ENCODE assay signal across 9 mouse cellular contexts in genomic region chr10:79840091-79840490, GRCm38 (mm10). TPM values are rescaled to one million over a fixed set of nuclear protein-coding genes. Genes with fewer than 3 reads are reported as not detected.
DNase-seq lines count a peak whose midpoint lies in the region; ATAC-seq and TF ChIP-seq lines count a peak whose summit lies in the region.
"Had no signal": no experiment of that assay in that cellular context is flagged by ENCODE, and none has a peak within 500 bp of the region (broad histone marks: within the 10 kb centered on the region; RNA-seq: fewer than 3 reads in every experiment).

No protein-coding gene starts in this region.

- no peak overlapping the region for H3K4me3 ChIP-seq in lung, embryonic 16.5 days (ENCODE audit: low read length)
- no peak overlapping the region for H3K4me3 ChIP-seq in intestine, postnatal 0 days (ENCODE audit: low read depth, low read length)
- 0 out of 2 replicates have a peak overlapping the region, but pooled peaks have one; percentile 30 for H3K4me3 ChIP-seq in stomach, embryonic 14.5 days (ENCODE audit: low read depth, low read length)

- H3K9me3 ChIP-seq in lung, embryonic 16.5 days (ENCODE audit: control insufficient read depth, low read length) = no peaks in the 10 kb centered on the region
- no peaks in the 10 kb centered on the region for H3K9me3 ChIP-seq in intestine, postnatal 0 days (ENCODE audit: control insufficient read depth)
- H3K9me3 ChIP-seq in stomach, embryonic 14.5 days (ENCODE audit: control insufficient read depth, low read depth, low read length) = no peaks in the 10 kb centered on the region

- ATAC-seq in lung, embryonic 16.5 days (ENCODE audit: low read depth) = no peak
- ATAC-seq in intestine, postnatal 0 days = no peak
- ATAC-seq in stomach, embryonic 14.5 days (ENCODE audit: insufficient number of reproducible peaks, insufficient read depth, low FRiP score, low read depth) = no peak

- H3K4me2 ChIP-seq in lung, embryonic 16.5 days (ENCODE audit: low read depth, low read length) = 0 out of 2 replicates have a peak overlapping the region, but pooled peaks have one; percentile 78
- no peak overlapping the region; the same call in 1 of the 2 replicates for H3K4me2 ChIP-seq in intestine, postnatal 0 days (replicated peaks; ENCODE audit: low read depth)
- H3K4me2 ChIP-seq in stomach, embryonic 14.5 days (replicated peaks; ENCODE audit: low read depth, low read length) = peak overlapping the region; percentile 84; the same call in 1 of the 2 replicates

- H3K9ac ChIP-seq in lung, embryonic 16.5 days (ENCODE audit: low read length) = no peak overlapping the region; the same call in 1 of the 2 replicates
- no peak overlapping the region for H3K9ac ChIP-seq in intestine, postnatal 0 days (ENCODE audit: low read depth, low read length)
- H3K9ac ChIP-seq in stomach, embryonic 14.5 days (replicated peaks; ENCODE audit: low read depth, low read length) = no peak overlapping the region

- DNase-seq in heart, adult 11 months = peak; percentile 91
- DNase-seq in heart, adult 9 months (ENCODE audit: low spot score in 2 of 2) = no peak
- DNase-seq in lung, postnatal 36 days = no peak
- DNase-seq in ovary, adult 18-20 months (ENCODE audit: low spot score) = no peak
- no peak for DNase-seq in right cerebral cortex, adult 2 months (ENCODE audit: low spot score in 2 of 2)

- WGBS in lung, embryonic 16.5 days = 90% methylated on average over 3 of the region's 3 CpGs
- 91% methylated on average over 3 of the region's 3 CpGs for WGBS in intestine, postnatal 0 days
- WGBS in stomach, embryonic 14.5 days = 89% methylated on average over 3 of the region's 3 CpGs

- H3K27me3 ChIP-seq in lung, embryonic 16.5 days (ENCODE audit: control insufficient read depth, insufficient read depth, low read depth, low read length) = no peaks in the 10 kb centered on the region
- no peaks in the 10 kb centered on the region for H3K27me3 ChIP-seq in intestine, postnatal 0 days (replicated peaks; ENCODE audit: control insufficient read depth, insufficient read depth, low read length)
- H3K27me3 ChIP-seq in stomach, embryonic 14.5 days (ENCODE audit: control insufficient read depth, insufficient read depth, low read length) = no peaks in the 10 kb centered on the region

- no peak for TF ChIP-seq CTCF in intestine, postnatal 0 days (IDR thresholded peaks at IDR 0.05; ENCODE audit: low read depth)

- H3K27ac ChIP-seq in lung, embryonic 16.5 days (ENCODE audit: low read length) = peak overlapping the region; percentile 98
- peak overlapping the region; percentile 80 for H3K27ac ChIP-seq in intestine, postnatal 0 days (ENCODE audit: low read depth, low read length)
- peak overlapping the region; percentile 91 for H3K27ac ChIP-seq in stomach, embryonic 14.5 days (ENCODE audit: low read length)

- H3K36me3 ChIP-seq in lung, embryonic 16.5 days (ENCODE audit: control insufficient read depth, insufficient read depth, low read length) = no peaks in the 10 kb centered on the region
- no peaks in the 10 kb centered on the region for H3K36me3 ChIP-seq in intestine, postnatal 0 days (ENCODE audit: control insufficient read depth, insufficient read depth)
- H3K36me3 ChIP-seq in stomach, embryonic 14.5 days (ENCODE audit: control insufficient read depth, insufficient read depth, low read length) = no peaks in the 10 kb centered on the region

- H3K4me1 ChIP-seq in lung, embryonic 16.5 days (replicated peaks; ENCODE audit: control insufficient read depth, insufficient read depth, low read length) = peaks cover 23% of the 10 kb centered on the region
- H3K4me1 ChIP-seq in intestine, postnatal 0 days (replicated peaks; ENCODE audit: control insufficient read depth, insufficient read depth, low read length) = no peaks in the 10 kb centered on the region
- H3K4me1 ChIP-seq in stomach, embryonic 14.5 days (ENCODE audit: control insufficient read depth, insufficient read depth, low read length) = peaks cover 27% of the 10 kb centered on the region; the same call in 1 of the 2 replicates

RNA-seq across cellular contexts. Expression of gene Ptbp1, which starts 14.1 kb away (rescaled TPM):
- 344 and 371 TPM in 2 replicates for polyA plus RNA-seq in lung, embryonic 16.5 days (2015; fragmentation: Nextera tagmentation; extraction: Ambion mirVana)
- polyA plus RNA-seq in intestine, postnatal 0 days (2015; fragmentation: Nextera tagmentation; extraction: Ambion mirVana) = 86.9 and 92.2 TPM in 2 replicates
- polyA plus RNA-seq in stomach, embryonic 14.5 days (2014; fragmentation: Nextera tagmentation; extraction: Ambion mirVana) = 237 and 275 TPM in 2 replicates

RNA-seq across cellular contexts. Expression of gene Misp, which starts 19.3 kb away (rescaled TPM):
- 10.6 and 13.5 TPM in 2 replicates for polyA plus RNA-seq in lung, embryonic 16.5 days (2015; fragmentation: Nextera tagmentation; extraction: Ambion mirVana)
- polyA plus RNA-seq in intestine, postnatal 0 days (2015; fragmentation: Nextera tagmentation; extraction: Ambion mirVana) = 254 and 255 TPM in 2 replicates
- polyA plus RNA-seq in stomach, embryonic 14.5 days (2014; fragmentation: Nextera tagmentation; extraction: Ambion mirVana) = 27.6 and 33.1 TPM in 2 replicates
- polyA plus RNA-seq: erythroblast, embryonic 14.5 days had no signal

RNA-seq across cellular contexts. Expression of gene Prtn3, which starts 34.2 kb away (rescaled TPM):
- 3.0 and 4.0 TPM in 2 replicates for polyA plus RNA-seq in lung, embryonic 16.5 days (2015; fragmentation: Nextera tagmentation; extraction: Ambion mirVana)
- 1.1 TPM in 2 replicates for polyA plus RNA-seq in intestine, postnatal 0 days (2015; fragmentation: Nextera tagmentation; extraction: Ambion mirVana)
- polyA plus RNA-seq in stomach, embryonic 14.5 days (2014; fragmentation: Nextera tagmentation; extraction: Ambion mirVana) = 2.9 and 5.6 TPM in 2 replicates

RNA-seq across cellular contexts. Expression of gene Plppr3, which starts 34.3 kb away (rescaled TPM):
- 22.6 and 26.4 TPM in 2 replicates for polyA plus RNA-seq in lung, embryonic 16.5 days (2015; fragmentation: Nextera tagmentation; extraction: Ambion mirVana)
- 6.2 and 7.2 TPM in 2 replicates for polyA plus RNA-seq in intestine, postnatal 0 days (2015; fragmentation: Nextera tagmentation; extraction: Ambion mirVana)
- polyA plus RNA-seq in stomach, embryonic 14.5 days (2014; fragmentation: Nextera tagmentation; extraction: Ambion mirVana) = 41.3 and 51.7 TPM in 2 replicates

RNA-seq across cellular contexts. Expression of gene Elane, which starts 46.0 kb away (rescaled TPM):
- 0.26 and 1.2 TPM in 2 replicates for polyA plus RNA-seq in lung, embryonic 16.5 days (2015; fragmentation: Nextera tagmentation; extraction: Ambion mirVana)
- not detected in 2 replicates for polyA plus RNA-seq in intestine, postnatal 0 days (2015; fragmentation: Nextera tagmentation; extraction: Ambion mirVana)
- polyA plus RNA-seq in stomach, embryonic 14.5 days (2014; fragmentation: Nextera tagmentation; extraction: Ambion mirVana) = 0.88 and 3.3 TPM in 2 replicates
